Mouse (Mus musculus) stomach, postnatal 0 days (tissue): Measurements from ENCODE around the gene Dab1.

ENCODE experiments used
- CTCF ChIP-seq: IDR thresholded peaks from 2 replicates; pipeline ENCODE4 v1.5.1; 2016; ENCODE audit warnings: antibody characterized with exemption, low read depth, mild to moderate bottlenecking, moderate library complexity
- EP300 ChIP-seq: optimal IDR thresholded peaks from 2 replicates; pipeline ENCODE3; 2016; ENCODE audit warnings: antibody characterized with exemption

DNA sequence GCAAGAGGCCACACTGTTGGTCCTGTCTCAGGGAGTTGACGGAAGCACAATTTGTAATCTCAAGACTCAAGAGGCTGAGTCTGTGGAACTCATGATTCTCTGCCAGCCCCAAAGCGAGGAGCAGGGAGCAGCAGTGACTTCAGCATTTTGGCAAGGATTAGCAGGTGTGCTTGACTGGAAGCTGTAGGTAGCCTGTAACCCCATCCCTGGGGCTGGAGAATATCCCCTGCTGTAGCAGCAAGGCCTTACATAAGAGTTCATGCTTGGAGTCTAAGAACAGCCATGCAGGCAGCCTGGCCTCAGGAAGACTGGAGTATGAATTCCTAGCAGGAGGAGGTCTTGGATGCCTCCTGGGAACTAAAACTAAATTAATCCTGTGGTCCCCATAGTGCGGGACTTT, 849.5 kb downstream of the Dab1 start:
- no peak for TF ChIP-seq CTCF
- no peak for TF ChIP-seq EP300
